Mouse (Mus musculus) kidney, adult 18-20 months (tissue): ENCODE data around the gene Mllt6.
"Not testable (repeated sequence)": the region's sequence is repeated elsewhere in the genome, so short reads cannot be mapped to it uniquely, and the experiment has no call there.

ENCODE experiments used
- DNase-seq: peaks from one replicate; pipeline ENCODE4 v3.0.0; 2021

Gene Mllt6

GRCm38 (mm10) chr11:97718281-97718860 lies 55.2 kb downstream of the Mllt6 start:
- no peak for DNase-seq

GRCm38 (mm10) chr11:97719041-97719440 lies 55.8 kb downstream of the Mllt6 start:
- DNase-seq: no peak

GRCm38 (mm10) chr11:97721338-97721737 lies 58.1 kb downstream of the Mllt6 start:
- no peak for DNase-seq

GRCm38 (mm10) chr11:97723709-97724108 lies 60.5 kb downstream of the Mllt6 start:
- DNase-seq: no peak

GRCm38 (mm10) chr11:97728311-97728710 lies 65.1 kb downstream of the Mllt6 start:
- no peak for DNase-seq

- no peak for DNase-seq
These were observed 65.5 kb downstream of the Mllt6 start for GRCm38 (mm10) chr11:97728730-97729129.

- DNase-seq: no peak
These were observed 70.5 kb downstream of the Mllt6 start for GRCm38 (mm10) chr11:97733689-97734088.

- DNase-seq: not testable (repeated sequence)
These were observed 71.6 kb downstream of the Mllt6 start for GRCm38 (mm10) chr11:97734810-97735209.
